Mouse (Mus musculus) layer of hippocampus, adult 8-10 months (tissue): ENCODE measurements at regions not wholly inside any gene's neighbourhood (a gene's known extent, or its start where the extent isn't known, plus 50 kb on each side); places are given as distances from the start of the nearest gene placed in this dataset.

ENCODE experiments used
- DNase-seq, 2 experiments: peaks; one replicate each; pipeline ENCODE4 v3.0.0; 2022; ENCODE audit warnings: low spot score in 2 of 2

GRCm38 (mm10) chr12:35863141-35863540 lies 62.3 kb upstream of the Agr3 start:
- DNase-seq = no peak

GRCm38 (mm10) chr12:35853159-35853558 lies 72.3 kb upstream of the Agr3 start:
- DNase-seq = peak; percentile 56 to 67

GRCm38 (mm10) chr12:35846905-35847610 lies 78.4 kb upstream of the Agr3 start:
- peak in 1 of 2 experiments; percentile 21 for DNase-seq

GRCm38 (mm10) chr12:35836946-35837345 lies 88.5 kb upstream of the Agr3 start:
- no peak for DNase-seq

- DNase-seq = no peak
Observed at GRCm38 (mm10) chr12:35833285-35833684, 92.1 kb upstream of the Agr3 start.

- no peak for DNase-seq
Observed at GRCm38 (mm10) chr12:35831922-35832512, 93.4 kb upstream of the Agr3 start.

- DNase-seq = no peak
Observed at GRCm38 (mm10) chr12:35831268-35831667, 94.2 kb upstream of the Agr3 start.

GRCm38 (mm10) chr12:35827797-35828196 lies 97.6 kb upstream of the Agr3 start:
- DNase-seq = no peak

- no peak for DNase-seq
Observed at GRCm38 (mm10) chr12:35826990-35827389, 98.4 kb upstream of the Agr3 start.

- no peak for DNase-seq
Observed at GRCm38 (mm10) chr12:35824587-35824987, 100.8 kb upstream of the Agr3 start.

- no peak for DNase-seq
Observed at GRCm38 (mm10) chr12:35799261-35799660, 126.2 kb upstream of the Agr3 start.

GRCm38 (mm10) chr12:35775396-35775795 lies 150.0 kb upstream of the Agr3 start:
- DNase-seq = no peak

- no peak for DNase-seq
Observed at GRCm38 (mm10) chr12:35770387-35771024, 154.9 kb upstream of the Agr3 start.

- no peak for DNase-seq
Observed at GRCm38 (mm10) chr12:35758916-35759315, 166.5 kb upstream of the Agr3 start.

- DNase-seq = no peak
Observed at GRCm38 (mm10) chr12:35755159-35755558, 170.3 kb upstream of the Agr3 start.

- DNase-seq = no peak
Observed at GRCm38 (mm10) chr12:35747997-35748396, 177.4 kb upstream of the Agr3 start.

GRCm38 (mm10) chr12:35746691-35747299 lies 178.6 kb upstream of the Agr3 start:
- DNase-seq = no peak

- no peak for DNase-seq
Observed at GRCm38 (mm10) chr12:35742729-35743128, 182.7 kb upstream of the Agr3 start.

- no peak for DNase-seq
Observed at GRCm38 (mm10) chr12:35736427-35736826, 189.0 kb upstream of the Agr3 start.

- no peak for DNase-seq
Observed at GRCm38 (mm10) chr12:35735002-35735401, 190.4 kb upstream of the Agr3 start.

- no peak for DNase-seq
Observed at GRCm38 (mm10) chr12:35734371-35734770, 191.0 kb upstream of the Agr3 start.

GRCm38 (mm10) chr12:35733580-35733979 lies 191.8 kb upstream of the Agr3 start:
- no peak for DNase-seq
